In genomic region chr16:44204331-44204730, GRCm38 (mm10) we compare ENCODE assay signal across 12 mouse cellular contexts. TPM values are rescaled to one million over a fixed set of nuclear protein-coding genes. Genes with fewer than 3 reads are reported as not detected.
DNase-seq lines count a peak whose midpoint lies in the region; TF ChIP-seq lines count a peak whose summit lies in the region.
"Had no signal": no experiment of that assay in that cellular context is flagged by ENCODE, and none has a peak within 500 bp of the region (broad histone marks: within the 10 kb centered on the region; RNA-seq: fewer than 3 reads in every experiment).

No protein-coding gene starts in this region.

- H3K36me3 ChIP-seq in liver, adult 2 months (ENCODE audit: control insufficient read depth, insufficient read depth, low read length): peaks cover 35% of the 10 kb centered on the region

- no peak overlapping the region for H3K9ac ChIP-seq in liver, adult 2 months (ENCODE audit: low read depth, low read length)
- H3K9ac ChIP-seq: forebrain, embryonic 12.5 days had no signal

- H3K4me1 ChIP-seq in liver, adult 2 months (ENCODE audit: control insufficient read depth, insufficient read depth, low read length): no peaks in the 10 kb centered on the region
- H3K4me1 ChIP-seq in cerebellum, adult 2 months (ENCODE audit: control insufficient read depth, insufficient read depth, low read length): peaks cover 5% of the 10 kb centered on the region
- H3K4me1 ChIP-seq: forebrain, embryonic 12.5 days; midbrain, embryonic 10.5 days had no signal

- H3K4me3 ChIP-seq in liver, adult 2 months (ENCODE audit: insufficient read depth, low read depth, low read length): no peak overlapping the region
- no peak overlapping the region for H3K4me3 ChIP-seq in cerebellum, adult 2 months (replicated peaks; ENCODE audit: insufficient read depth, low read depth, low read length)
- H3K4me3 ChIP-seq: forebrain, embryonic 12.5 days; limb, embryonic 10.5 days; midbrain, embryonic 10.5 days had no signal

- no peak for TF ChIP-seq CTCF in liver, adult 2 months (IDR thresholded peaks at IDR 0.05; ENCODE audit: low read depth, low read length)
- TF ChIP-seq CTCF in cerebellum, adult 2 months (IDR thresholded peaks at IDR 0.05; ENCODE audit: borderline replicate concordance, insufficient read depth, low read depth, low read length): no peak

- TF ChIP-seq POLR2A in liver, adult 2 months (IDR thresholded peaks at IDR 0.05; ENCODE audit: extremely low read depth, insufficient read depth, low read length): no peak
- TF ChIP-seq POLR2A in cerebellum, adult 2 months (IDR thresholded peaks at IDR 0.05; ENCODE audit: borderline replicate concordance, insufficient read depth, low read length): no peak

- H3K27ac ChIP-seq in liver, adult 2 months (replicated peaks; ENCODE audit: insufficient read depth, low read depth, low read length): no peak overlapping the region
- H3K27ac ChIP-seq in cerebellum, adult 2 months (ENCODE audit: insufficient read depth, low read length): 0 out of 2 replicates have a peak overlapping the region, but pooled peaks have one; percentile 68
- H3K27ac ChIP-seq: forebrain, embryonic 12.5 days; limb, embryonic 10.5 days; midbrain, embryonic 10.5 days had no signal

- 52% methylated on average over 6 of the region's 6 CpGs for whole genome bisulfite sequencing in liver, adult 2 months
- WGBS in cerebellum, adult 2 months: 29% methylated on average over 6 of the region's 6 CpGs

- no peaks in the 10 kb centered on the region for H3K79me2 ChIP-seq in liver, adult 2 months (ENCODE audit: control insufficient read depth, insufficient read depth, low read length)

- H3K27me3 ChIP-seq in liver, adult 2 months (ENCODE audit: control insufficient read depth, insufficient read depth, low read length): no peaks in the 10 kb centered on the region
- no peaks in the 10 kb centered on the region for H3K27me3 ChIP-seq in cerebellum, adult 2 months (ENCODE audit: control insufficient read depth, insufficient read depth, low read length)
- H3K27me3 ChIP-seq: forebrain, embryonic 12.5 days; Patski had no signal

- DNase-seq in liver, adult 2 months (ENCODE audit: extremely low read depth, low read depth, low spot score): peak; percentile 53
- no peak for DNase-seq in liver
- peak; percentile 75 to 88 for DNase-seq in cerebellum, adult 2 months
- DNase-seq in layer of hippocampus, adult 11-12 months (ENCODE audit: low spot score): peak; percentile 66
- peak; percentile 51 for DNase-seq in lung, postnatal 25 days (ENCODE audit: low spot score)
- no peak for DNase-seq in right cerebral cortex, adult 18-20 months
- DNase-seq in c-Kit-positive CD71-positive TER-119-positive erythroid progenitor cells, embryonic 14.5 days (ENCODE audit: low spot score): no peak
- DNase-seq: kidney, postnatal 10 days had no signal

RNA-seq across cellular contexts. Expression of gene Usf3, which starts 31.3 kb away (rescaled TPM):
- 9.4 and 10.5 TPM in 2 replicates for total RNA-seq in liver, adult 2 months (2014; rRNA removed)
- polyA plus RNA-seq in liver, adult 2 months (2012; rRNA removed): 6.7 and 6.9 TPM in 2 replicates
- polyA plus RNA-seq in cerebellum, adult 2 months (2012; rRNA removed): 14.2 and 15.3 TPM in 2 replicates

Comparison
In these comparisons a context has a peak if more than half of its experiments do, and no peak if none do; other contexts are left out.
1. DNase-seq: peak in liver, adult 2 months (single experiment), cerebellum, adult 2 months (2 of 2), layer of hippocampus, adult 11-12 months (single experiment) and lung, postnatal 25 days (single experiment); none in liver (single experiment), right cerebral cortex, adult 18-20 months (single experiment) and c-Kit-positive CD71-positive TER-119-positive erythroid progenitor cells, embryonic 14.5 days (single experiment).